Mouse (Mus musculus): ENCODE results near the gene Atp1b1. TPM values are rescaled to one million over a fixed set of nuclear protein-coding genes. Genes with fewer than 3 reads are reported as not detected.

Atp1b1 gene
- 52.5 and 75.3 TPM in 2 replicates for polyA plus RNA-seq (2014; fragmentation: Nextera tagmentation; extraction: Ambion mirVana)

DNA sequence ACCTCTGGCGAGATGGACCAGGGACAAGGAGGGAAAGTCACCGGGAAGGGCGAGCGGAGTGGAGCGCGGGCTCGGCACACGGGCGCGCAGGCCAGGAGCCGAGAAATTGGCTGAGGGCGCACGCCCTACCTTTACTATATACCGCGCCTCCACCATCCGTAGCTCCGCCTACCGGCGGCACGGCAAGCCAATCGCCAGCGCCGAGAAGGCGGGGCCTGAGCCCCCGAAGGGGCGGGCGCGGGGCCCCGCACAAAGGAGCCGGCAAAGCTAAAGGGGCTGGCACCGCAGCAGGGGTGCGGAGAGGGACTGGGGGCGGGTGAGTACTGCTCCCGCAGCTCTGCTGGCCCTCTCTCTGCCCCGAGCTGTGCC lies at the start of gene Atp1b1:
Gene Atp1b1 (minus strand): TSS at position 111 of the 369 bp plus-strand sequence.
- Histone ChIP-seq H3K27ac (ENCODE audit: low read depth, low read length) (peak within 1 kb of the TSS; percentile 92), H3K4me1 (ENCODE audit: control insufficient read depth, insufficient read depth, low read length) (peaks cover 26% of the 10 kb centered on the region), H3K9ac (ENCODE audit: low read length) (peak within 1 kb of the TSS; percentile 84), H3K27me3 (replicated peaks; ENCODE audit: control insufficient read depth, insufficient read depth, low read length) (no peaks in the 10 kb centered on the region), H3K9me3 (replicated peaks; ENCODE audit: control insufficient read depth, low read length) (no peaks in the 10 kb centered on the region), H3K36me3 (ENCODE audit: control insufficient read depth, insufficient read depth, low read length) (peaks cover under 1% of the 10 kb centered on the region; the same call in 1 of the 2 replicates), H3K4me2 (ENCODE audit: low read length) (peak within 1 kb of the TSS; percentile 76), H3K4me3 (ENCODE audit: low read depth, low read length) (peak within 1 kb of the TSS; percentile 66)
- WGBS: under 1% methylated on average over 29 of the region's 35 CpGs
- ATAC-seq (peak; percentile 95), DNase-seq (ENCODE audit: low spot score) (peak; percentile 96)

DNA sequence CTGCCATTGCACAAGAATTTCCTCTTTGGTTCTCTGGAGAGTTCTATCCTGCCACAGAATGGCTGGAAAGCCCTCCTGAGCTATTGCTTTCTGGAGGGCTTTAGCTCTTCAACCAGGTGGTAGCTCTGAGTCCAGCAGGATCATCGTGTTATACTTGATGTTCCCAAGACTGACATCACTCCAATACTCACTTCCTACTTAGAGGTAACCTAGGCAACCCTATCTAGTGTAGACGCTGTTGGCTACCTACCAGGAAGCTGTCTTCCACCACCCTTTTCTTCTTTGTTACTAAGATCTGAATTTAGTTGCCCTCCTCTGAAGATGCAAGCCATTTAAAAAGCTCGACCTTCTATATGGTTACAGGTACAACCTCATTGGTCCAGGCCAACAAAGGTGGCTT lies 46.9 kb upstream of the Atp1b1 start:
- 88% methylated on average over 3 of the region's 3 CpGs for WGBS
- no peak overlapping the region for H3K27ac ChIP-seq (ENCODE audit: low read depth, low read length)
- H3K27me3 ChIP-seq (replicated peaks; ENCODE audit: control insufficient read depth, insufficient read depth, low read length): no peaks in the 10 kb centered on the region
- no peaks in the 10 kb centered on the region for H3K9me3 ChIP-seq (replicated peaks; ENCODE audit: control insufficient read depth, low read length)
- no peaks in the 10 kb centered on the region for H3K36me3 ChIP-seq (ENCODE audit: control insufficient read depth, insufficient read depth, low read length)
- no peak for DNase-seq (ENCODE audit: low spot score)
- H3K9ac ChIP-seq (ENCODE audit: low read length): no peak overlapping the region
- no peak overlapping the region for H3K4me3 ChIP-seq (ENCODE audit: low read depth, low read length)
- H3K4me2 ChIP-seq (ENCODE audit: low read length): no peak overlapping the region
- no peaks in the 10 kb centered on the region for H3K4me1 ChIP-seq (ENCODE audit: control insufficient read depth, insufficient read depth, low read length)
- no peak for ATAC-seq

DNA sequence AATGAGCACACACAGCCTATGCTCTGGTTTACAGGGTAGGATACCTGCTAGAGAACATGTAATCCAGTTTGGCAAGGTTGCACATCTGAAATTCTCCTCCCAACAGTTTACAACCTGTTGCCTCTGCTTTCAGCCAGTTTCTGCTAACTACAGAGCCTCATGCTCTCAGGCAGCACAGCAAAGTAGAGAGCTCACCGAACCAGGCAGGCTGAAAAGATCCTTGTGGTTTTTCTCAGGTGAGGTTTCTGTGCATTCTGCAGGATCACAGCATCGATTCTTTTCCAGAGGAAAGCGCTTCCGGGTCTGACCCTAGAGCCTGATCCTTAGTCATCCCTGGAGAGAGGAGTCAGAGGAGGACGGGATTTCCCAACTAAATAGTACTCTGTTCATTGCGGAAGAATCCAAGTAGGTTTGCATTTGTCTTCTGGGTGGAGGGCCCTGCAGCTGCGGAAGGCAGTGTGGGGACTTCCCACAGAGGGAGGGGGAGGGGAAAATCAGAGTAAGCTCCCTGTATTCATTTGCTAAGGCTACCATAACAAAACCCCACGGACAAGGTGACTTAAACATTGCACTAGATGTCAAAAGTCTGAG lies 45.1 kb upstream of the Atp1b1 start:
- Histone ChIP-seq H3K36me3 (ENCODE audit: control insufficient read depth, insufficient read depth, low read length) (no peaks in the 10 kb centered on the region), H3K9me3 (replicated peaks; ENCODE audit: control insufficient read depth, low read length) (no peaks in the 10 kb centered on the region), H3K9ac (ENCODE audit: low read length) (no peak overlapping the region), H3K4me3 (ENCODE audit: low read depth, low read length) (no peak overlapping the region), H3K27me3 (replicated peaks; ENCODE audit: control insufficient read depth, insufficient read depth, low read length) (no peaks in the 10 kb centered on the region), H3K4me1 (ENCODE audit: control insufficient read depth, insufficient read depth, low read length) (no peaks in the 10 kb centered on the region), H3K4me2 (ENCODE audit: low read length) (no peak overlapping the region), H3K27ac (ENCODE audit: low read depth, low read length) (no peak overlapping the region)
- ATAC-seq (no peak), DNase-seq (ENCODE audit: low spot score) (no peak)
- WGBS: 49% methylated on average over 8 of the region's 8 CpGs

DNA sequence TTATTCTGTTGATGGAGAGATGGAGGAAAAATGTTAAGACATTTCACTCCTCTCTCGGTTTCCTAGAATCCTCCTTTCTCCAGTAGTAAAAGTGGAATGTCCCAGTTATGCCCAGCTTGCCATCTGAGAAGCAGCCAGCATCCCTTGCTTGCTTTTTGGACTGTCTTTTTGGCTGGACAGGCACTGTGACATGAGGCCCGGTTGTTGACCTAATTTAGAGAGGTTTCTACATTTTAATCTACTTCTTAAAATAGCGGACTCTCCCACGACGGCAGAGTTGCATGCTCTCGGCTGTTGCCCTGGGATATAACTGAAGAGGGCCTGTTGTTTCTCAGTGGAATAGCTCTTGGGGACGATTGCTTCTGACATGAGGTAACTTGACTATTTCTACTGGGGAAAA lies 44.1 kb upstream of the Atp1b1 start:
- ATAC-seq: no peak
- no peak overlapping the region for H3K27ac ChIP-seq (ENCODE audit: low read depth, low read length)
- H3K4me1 ChIP-seq (ENCODE audit: control insufficient read depth, insufficient read depth, low read length): no peaks in the 10 kb centered on the region
- no peak overlapping the region for H3K9ac ChIP-seq (ENCODE audit: low read length)
- H3K9me3 ChIP-seq (replicated peaks; ENCODE audit: control insufficient read depth, low read length): no peaks in the 10 kb centered on the region
- WGBS: 82% methylated on average over 7 of the region's 7 CpGs
- no peaks in the 10 kb centered on the region for H3K36me3 ChIP-seq (ENCODE audit: control insufficient read depth, insufficient read depth, low read length)
- DNase-seq (ENCODE audit: low spot score): no peak
- no peak overlapping the region for H3K4me3 ChIP-seq (ENCODE audit: low read depth, low read length)
- H3K4me2 ChIP-seq (ENCODE audit: low read length): no peak overlapping the region
- H3K27me3 ChIP-seq (replicated peaks; ENCODE audit: control insufficient read depth, insufficient read depth, low read length): no peaks in the 10 kb centered on the region

DNA sequence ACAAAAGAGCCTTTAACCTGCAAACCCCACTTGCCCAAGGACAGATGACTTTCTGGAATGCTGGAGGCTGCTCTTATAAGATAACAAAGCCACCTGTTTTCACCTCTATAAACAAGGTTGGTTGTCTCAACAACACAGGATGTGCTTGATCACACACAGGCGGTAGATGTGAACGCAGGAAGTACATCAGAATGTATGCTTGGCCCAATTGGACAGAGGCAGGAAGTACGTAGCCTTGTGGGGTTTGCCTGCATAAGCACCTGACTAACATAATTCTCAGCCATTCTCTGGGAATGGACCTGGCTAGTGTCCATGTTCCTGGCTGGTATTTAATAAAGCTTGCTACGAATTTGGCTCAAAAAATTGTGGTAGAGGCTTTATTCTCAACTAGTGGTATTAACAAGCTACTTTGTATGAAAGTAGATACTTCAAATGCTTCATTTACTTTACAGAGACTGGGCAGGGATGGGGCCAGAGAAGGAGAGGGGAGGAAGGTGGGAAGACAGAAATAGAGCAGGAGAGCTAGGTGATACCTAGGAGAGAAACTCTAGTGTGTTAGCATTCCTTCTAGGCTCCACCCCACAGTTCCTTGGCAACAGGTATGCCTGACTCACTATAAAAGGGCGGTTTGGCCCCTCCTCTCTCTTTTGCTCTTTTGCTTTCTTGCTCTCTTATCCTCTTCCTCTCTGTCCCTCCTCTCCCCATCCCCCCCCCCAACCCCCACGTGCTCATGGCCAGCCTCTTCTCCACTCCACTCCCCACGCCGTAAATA lies 36.8 kb upstream of the Atp1b1 start:
- 69% methylated on average over 8 of the region's 8 CpGs for WGBS
- ATAC-seq: no peak
- no peak overlapping the region for H3K4me3 ChIP-seq (ENCODE audit: low read depth, low read length)
- DNase-seq (ENCODE audit: low spot score): no peak
- no peaks in the 10 kb centered on the region for H3K36me3 ChIP-seq (ENCODE audit: control insufficient read depth, insufficient read depth, low read length)
- no peak overlapping the region for H3K27ac ChIP-seq (ENCODE audit: low read depth, low read length)
- H3K9ac ChIP-seq (ENCODE audit: low read length): no peak overlapping the region
- no peaks in the 10 kb centered on the region for H3K4me1 ChIP-seq (ENCODE audit: control insufficient read depth, insufficient read depth, low read length)
- H3K4me2 ChIP-seq (ENCODE audit: low read length): no peak overlapping the region
- no peaks in the 10 kb centered on the region for H3K27me3 ChIP-seq (replicated peaks; ENCODE audit: control insufficient read depth, insufficient read depth, low read length)
- no peaks in the 10 kb centered on the region for H3K9me3 ChIP-seq (replicated peaks; ENCODE audit: control insufficient read depth, low read length)

DNA sequence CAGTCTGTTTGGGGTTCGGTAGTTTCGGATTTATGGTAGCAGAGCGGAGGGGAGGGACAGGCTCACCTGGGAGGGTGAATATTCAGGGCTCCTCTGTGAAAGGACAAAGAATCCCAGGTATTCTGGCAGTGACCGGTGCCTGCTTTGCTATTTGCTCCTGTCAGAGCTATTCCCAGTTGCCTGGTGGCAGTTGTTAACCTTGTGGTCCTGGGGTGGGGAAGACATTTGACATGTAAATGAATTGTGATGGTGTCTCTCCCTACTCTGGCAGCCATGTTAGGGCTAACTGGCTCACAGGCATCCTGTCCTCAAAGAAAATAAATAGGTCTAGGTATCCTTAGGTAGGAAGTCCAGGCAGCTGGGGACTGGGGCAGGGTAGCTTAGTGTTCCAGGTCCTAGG lies 36.1 kb upstream of the Atp1b1 start:
- no peaks in the 10 kb centered on the region for H3K9me3 ChIP-seq (replicated peaks; ENCODE audit: control insufficient read depth, low read length)
- no peaks in the 10 kb centered on the region for H3K4me1 ChIP-seq (ENCODE audit: control insufficient read depth, insufficient read depth, low read length)
- H3K4me3 ChIP-seq (ENCODE audit: low read depth, low read length): no peak overlapping the region
- H3K27ac ChIP-seq (ENCODE audit: low read depth, low read length): no peak overlapping the region
- no peak overlapping the region for H3K4me2 ChIP-seq (ENCODE audit: low read length)
- H3K9ac ChIP-seq (ENCODE audit: low read length): no peak overlapping the region
- ATAC-seq (no peak), DNase-seq (ENCODE audit: low spot score) (no peak)
- H3K36me3 ChIP-seq (ENCODE audit: control insufficient read depth, insufficient read depth, low read length): no peaks in the 10 kb centered on the region
- no peaks in the 10 kb centered on the region for H3K27me3 ChIP-seq (replicated peaks; ENCODE audit: control insufficient read depth, insufficient read depth, low read length)
- WGBS: 60% methylated on average over 4 of the region's 4 CpGs

DNA sequence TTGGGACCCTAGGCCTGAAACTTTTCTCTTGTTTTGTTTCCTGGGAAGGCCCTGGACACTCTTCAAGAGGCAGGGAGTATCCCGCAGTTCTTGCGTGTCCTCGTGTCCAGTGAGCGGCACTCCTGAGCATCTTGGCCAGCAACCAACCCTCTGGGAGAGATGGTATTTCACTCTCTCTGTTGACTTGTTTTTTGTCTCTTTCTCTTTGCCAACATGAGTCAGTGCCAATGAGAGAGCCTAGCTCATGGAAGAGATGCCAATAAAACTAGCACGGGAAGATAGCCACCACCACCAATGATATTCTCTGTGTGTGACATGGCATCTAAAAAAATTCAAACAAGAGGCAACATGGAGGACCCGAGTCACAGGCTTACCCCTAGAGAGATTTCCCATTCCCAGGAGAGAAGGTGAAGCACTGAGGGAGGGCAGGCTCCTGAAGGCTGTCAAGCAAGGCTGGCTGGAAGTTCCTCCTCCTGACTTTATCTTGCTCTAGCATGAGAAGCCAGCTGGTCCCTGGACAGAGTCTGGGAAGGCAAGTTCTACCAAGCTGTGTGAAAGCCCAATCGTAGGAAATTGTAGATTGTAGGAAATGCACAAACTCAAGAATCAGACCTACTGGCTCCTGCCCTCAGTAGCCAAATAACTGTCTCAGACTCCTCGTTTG lies 35.0 kb upstream of the Atp1b1 start:
- no peak overlapping the region for H3K4me2 ChIP-seq (ENCODE audit: low read length)
- no peak for DNase-seq (ENCODE audit: low spot score)
- no peaks in the 10 kb centered on the region for H3K27me3 ChIP-seq (replicated peaks; ENCODE audit: control insufficient read depth, insufficient read depth, low read length)
- H3K4me1 ChIP-seq (ENCODE audit: control insufficient read depth, insufficient read depth, low read length): no peaks in the 10 kb centered on the region
- no peak for ATAC-seq
- no peaks in the 10 kb centered on the region for H3K9me3 ChIP-seq (replicated peaks; ENCODE audit: control insufficient read depth, low read length)
- no peak overlapping the region for H3K4me3 ChIP-seq (ENCODE audit: low read depth, low read length)
- no peak overlapping the region for H3K27ac ChIP-seq (ENCODE audit: low read depth, low read length)
- H3K9ac ChIP-seq (ENCODE audit: low read length): no peak overlapping the region
- H3K36me3 ChIP-seq (ENCODE audit: control insufficient read depth, insufficient read depth, low read length): no peaks in the 10 kb centered on the region
- 85% methylated on average over 8 of the region's 8 CpGs for WGBS

DNA sequence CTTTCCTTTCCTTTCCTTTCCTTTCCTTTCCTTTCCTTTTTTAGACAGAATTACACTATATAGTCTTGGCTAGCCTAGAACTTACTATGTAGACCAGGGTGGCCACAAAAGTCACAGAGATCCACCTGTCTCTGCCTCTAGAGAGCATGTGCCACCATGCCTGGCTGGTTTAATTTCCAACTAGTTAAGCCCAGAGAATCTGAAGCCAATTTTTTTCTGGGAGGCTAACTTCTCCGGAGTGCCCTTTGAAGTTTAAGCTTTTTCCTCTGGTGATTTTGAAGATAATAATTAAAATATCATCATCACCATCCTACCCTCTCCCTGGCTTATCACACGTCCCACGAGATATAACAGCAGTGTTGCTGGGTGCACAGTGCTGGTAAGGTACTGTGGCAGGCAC lies 34.3 kb upstream of the Atp1b1 start:
- H3K9me3 ChIP-seq (replicated peaks; ENCODE audit: control insufficient read depth, low read length): no peaks in the 10 kb centered on the region
- H3K36me3 ChIP-seq (ENCODE audit: control insufficient read depth, insufficient read depth, low read length): no peaks in the 10 kb centered on the region
- 94% methylated on average over 3 of the region's 3 CpGs for WGBS
- DNase-seq (ENCODE audit: low spot score) (no peak), ATAC-seq (no peak)
- no peak overlapping the region for H3K4me2 ChIP-seq (ENCODE audit: low read length)
- no peak overlapping the region for H3K4me3 ChIP-seq (ENCODE audit: low read depth, low read length)
- no peak overlapping the region for H3K9ac ChIP-seq (ENCODE audit: low read length)
- no peak overlapping the region for H3K27ac ChIP-seq (ENCODE audit: low read depth, low read length)
- H3K27me3 ChIP-seq (replicated peaks; ENCODE audit: control insufficient read depth, insufficient read depth, low read length): no peaks in the 10 kb centered on the region
- no peaks in the 10 kb centered on the region for H3K4me1 ChIP-seq (ENCODE audit: control insufficient read depth, insufficient read depth, low read length)
